ENCODE assay signal across 9 mouse cellular contexts in the genomic region with DNA sequence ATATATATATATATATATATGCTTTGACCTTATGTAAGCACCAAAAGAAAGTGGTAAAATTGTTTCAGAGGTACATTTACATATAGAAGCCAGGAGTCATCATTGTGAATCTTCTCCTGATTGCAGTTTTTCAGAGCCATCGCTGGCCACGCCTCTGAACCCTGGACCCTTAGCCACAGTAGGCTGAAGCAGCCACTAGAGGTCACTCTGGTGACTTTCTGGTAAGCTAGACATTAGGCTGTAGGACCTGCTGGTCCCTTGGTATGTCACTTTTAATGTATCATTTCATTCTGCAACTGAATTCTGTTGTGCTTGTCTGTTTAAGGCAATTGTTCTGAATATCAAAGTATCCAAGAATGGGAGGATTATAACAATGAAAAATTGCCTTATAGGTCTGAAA. TPM values are rescaled to one million over a fixed set of nuclear protein-coding genes. Genes with fewer than 3 reads are reported as not detected.
A peak's percentile ranks its signal among the peaks of the same experiment; 100 is the strongest.
DNase-seq lines count a peak whose midpoint lies in the region; ATAC-seq and TF ChIP-seq lines count a peak whose summit lies in the region.
"Had no signal": no experiment of that assay in that cellular context is flagged by ENCODE, and none has a peak within 500 bp of the region (broad histone marks: within the 10 kb centered on the region; RNA-seq: fewer than 3 reads in every experiment).

No protein-coding gene starts in this region.

- no peak overlapping the region for H3K9ac ChIP-seq in liver, postnatal 0 days (replicated peaks)
- H3K9ac ChIP-seq: hindbrain, embryonic 15.5 days had no signal

- DNase-seq in adrenal gland, adult (ENCODE audit: inconsistent age in 2 of 2, low spot score in 1 of 2), result peak; percentile 47 to 85
- no peak for DNase-seq in adrenal gland, adult 8-10 months
- peak; percentile 17 to 19 for DNase-seq in left cerebral cortex, postnatal 14 days (ENCODE audit: low spot score in 2 of 2)
- no peak for DNase-seq in left cerebral cortex, adult 8-10 months (ENCODE audit: low spot score in 2 of 2)
- peak; percentile 52 for DNase-seq in brain, adult 2 months (ENCODE audit: low read depth, low spot score)
- DNase-seq in heart, postnatal 4 days, result peak; percentile 66
- DNase-seq in liver, postnatal 0 days, result peak; percentile 55
- DNase-seq in spleen, postnatal 4 days (ENCODE audit: low spot score in 2 of 2), result peak; percentile 55 to 75

- WGBS in liver, postnatal 0 days (ENCODE audit: insufficient replicate concordance), result 17% methylated on average over 2 of the region's 2 CpGs

- H3K4me2 ChIP-seq in liver, postnatal 0 days (ENCODE audit: low read depth, low read length), result no peak overlapping the region
- H3K4me2 ChIP-seq: hindbrain, embryonic 15.5 days had no signal

- H3K27ac ChIP-seq in liver, postnatal 0 days (ENCODE audit: low read depth), result no peak overlapping the region
- H3K27ac ChIP-seq: hindbrain, embryonic 15.5 days had no signal

- no peak overlapping the region for H3K4me3 ChIP-seq in liver, postnatal 0 days (ENCODE audit: low read depth, low read length)
- H3K4me3 ChIP-seq: hindbrain, embryonic 15.5 days had no signal

- no peaks in the 10 kb centered on the region for H3K4me1 ChIP-seq in liver, postnatal 0 days (ENCODE audit: insufficient read depth)
- H3K4me1 ChIP-seq: hindbrain, embryonic 15.5 days had no signal

- ATAC-seq in liver, postnatal 0 days, result no peak

- 0 out of 2 replicates have a peak, but pooled peaks cover 2% of the 10 kb centered on the region for H3K27me3 ChIP-seq in liver, postnatal 0 days (ENCODE audit: insufficient read depth, low read length)

- no peak for TF ChIP-seq EP300 in liver, postnatal 0 days (IDR thresholded peaks at IDR 0.05; ENCODE audit: low read depth)

- intact Hi-C loops in left cerebral cortex, postnatal 14 days (cut with DNase I), result loop anchor here (5.0 kb wide), 1 partner anchor 862 kb away; no protein-coding TSS in a partner anchor

- no peaks in the 10 kb centered on the region for H3K9me3 ChIP-seq in liver, postnatal 0 days (ENCODE audit: low read length)
- H3K9me3 ChIP-seq: hindbrain, embryonic 15.5 days had no signal

- no peaks in the 10 kb centered on the region for H3K36me3 ChIP-seq in liver, postnatal 0 days (replicated peaks; ENCODE audit: insufficient read depth, low read length)
- H3K36me3 ChIP-seq: hindbrain, embryonic 15.5 days had no signal

- TF ChIP-seq CTCF in liver, postnatal 0 days (IDR thresholded peaks at IDR 0.05; ENCODE audit: low read depth), result peak; percentile 74

RNA-seq across cellular contexts. Expression of a gene that starts 2.6 kb away (rescaled TPM):
- not detected for total RNA-seq in adrenal gland, adult 8-10 months (2022)
- not detected for total RNA-seq in left cerebral cortex, postnatal 14 days (2021)
- not detected for total RNA-seq in left cerebral cortex, adult 8-10 months (2022)
- 1 to 10 TPM in 1 of 2 experiments, under 1 TPM in 1; 0.86 to 1.2 TPM for total RNA-seq in heart, postnatal 4 days (2021)
- not detected in 2 replicates for polyA plus RNA-seq in liver, postnatal 0 days (2015; fragmentation: Nextera tagmentation; extraction: Ambion mirVana)
- polyA plus RNA-seq: hindbrain, embryonic 15.5 days had no signal

RNA-seq across cellular contexts. Expression of a gene that starts 49.7 kb away (rescaled TPM):
- total RNA-seq in adrenal gland, adult 8-10 months (2022), result 100 to 1,000 TPM in 1 of 4 experiments, 10 to 100 TPM in 1, 1 to 10 TPM in 2; 5.5 to 130 (median 37.7) TPM
- total RNA-seq in left cerebral cortex, postnatal 14 days (2021), result 1 to 10 TPM; 1.3 to 2.7 TPM
- total RNA-seq in left cerebral cortex, adult 8-10 months (2022), result 10 to 100 TPM in 1 of 4 experiments, 1 to 10 TPM in 3; 6.4 to 10.4 (median 7.5) TPM
- total RNA-seq in heart, postnatal 4 days (2021), result 10 to 100 TPM; 10.2 to 10.3 TPM
- polyA plus RNA-seq in liver, postnatal 0 days (2015; fragmentation: Nextera tagmentation; extraction: Ambion mirVana), result 50.4 and 50.7 TPM in 2 replicates

Comparison
In these comparisons a context has a peak if more than half of its experiments do, and no peak if none do; other contexts are left out.
1. DNase-seq: peak in adrenal gland, adult (2 of 2), left cerebral cortex, postnatal 14 days (2 of 2), brain, adult 2 months (single experiment), heart, postnatal 4 days (single experiment), liver, postnatal 0 days (single experiment) and spleen, postnatal 4 days (2 of 2); none in adrenal gland, adult 8-10 months (single experiment) and left cerebral cortex, adult 8-10 months (0 of 2).